Mouse (Mus musculus): ENCODE data around the gene Tssk6. TPM values are rescaled to one million over a fixed set of nuclear protein-coding genes. Genes with fewer than 3 reads are reported as not detected.

The Tssk6 gene
- 0.27 TPM in 1 of 2 replicates, not detected in the other for total RNA-seq (2015)
- total RNA-seq (2017) = 0.16 and 0.26 TPM in 2 replicates

GRCm38 (mm10) chr8:69902163-69903062 is at the start of gene Tssk6, which contains the start of the genes Ndufa13 and Yjefn3:
Gene Tssk6 (plus strand): TSS chr8:69902184.
Gene Ndufa13 (minus strand): TSS chr8:69902558.
Gene Yjefn3 (minus strand): TSS chr8:69902712.
- ATAC-seq (ENCODE audit: poor library complexity, severe bottlenecking) = peak; percentile 14

- no peak for ATAC-seq (ENCODE audit: poor library complexity, severe bottlenecking)
Measured at GRCm38 (mm10) chr8:69853869-69854268, 48.1 kb upstream of the Tssk6 start.

GRCm38 (mm10) chr8:69860807-69861206 is 41.2 kb upstream of the Tssk6 start:
- ATAC-seq (ENCODE audit: poor library complexity, severe bottlenecking) = no peak

GRCm38 (mm10) chr8:69861251-69861650 is 40.7 kb upstream of the Tssk6 start:
- ATAC-seq (ENCODE audit: poor library complexity, severe bottlenecking) = peak; percentile 71

- ATAC-seq (ENCODE audit: poor library complexity, severe bottlenecking) = no peak
Measured at GRCm38 (mm10) chr8:69863387-69864020, 38.5 kb upstream of the Tssk6 start.

- ATAC-seq (ENCODE audit: poor library complexity, severe bottlenecking) = no peak
Measured at GRCm38 (mm10) chr8:69864180-69864579, 37.8 kb upstream of the Tssk6 start.

GRCm38 (mm10) chr8:69867696-69868326 is 34.2 kb upstream of the Tssk6 start:
- no peak for ATAC-seq (ENCODE audit: poor library complexity, severe bottlenecking)

- ATAC-seq (ENCODE audit: poor library complexity, severe bottlenecking) = no peak
Measured at GRCm38 (mm10) chr8:69870003-69870765, 31.8 kb upstream of the Tssk6 start.

GRCm38 (mm10) chr8:69870907-69871306 is 31.1 kb upstream of the Tssk6 start:
- no peak for ATAC-seq (ENCODE audit: poor library complexity, severe bottlenecking)

GRCm38 (mm10) chr8:69874155-69874554 is 27.8 kb upstream of the Tssk6 start:
- ATAC-seq (ENCODE audit: poor library complexity, severe bottlenecking) = peak; percentile 60

- no peak for ATAC-seq (ENCODE audit: poor library complexity, severe bottlenecking)
Measured at GRCm38 (mm10) chr8:69874654-69875053, 27.3 kb upstream of the Tssk6 start.

- no peak for ATAC-seq (ENCODE audit: poor library complexity, severe bottlenecking)
Measured at GRCm38 (mm10) chr8:69876097-69876496, 25.9 kb upstream of the Tssk6 start.

- ATAC-seq (ENCODE audit: poor library complexity, severe bottlenecking) = no peak
Measured at GRCm38 (mm10) chr8:69876967-69877366, 25.0 kb upstream of the Tssk6 start.

- ATAC-seq (ENCODE audit: poor library complexity, severe bottlenecking) = no peak
Measured at GRCm38 (mm10) chr8:69877396-69877795, 24.6 kb upstream of the Tssk6 start.

GRCm38 (mm10) chr8:69877992-69878391 is 24.0 kb upstream of the Tssk6 start:
- no peak for ATAC-seq (ENCODE audit: poor library complexity, severe bottlenecking)

- ATAC-seq (ENCODE audit: poor library complexity, severe bottlenecking) = no peak
Measured at GRCm38 (mm10) chr8:69879678-69880077, 22.3 kb upstream of the Tssk6 start.

GRCm38 (mm10) chr8:69880841-69881240 is 21.1 kb upstream of the Tssk6 start:
- ATAC-seq (ENCODE audit: poor library complexity, severe bottlenecking) = no peak

- ATAC-seq (ENCODE audit: poor library complexity, severe bottlenecking) = no peak
Measured at GRCm38 (mm10) chr8:69881261-69881865, 20.6 kb upstream of the Tssk6 start.

GRCm38 (mm10) chr8:69882021-69882756 is 19.8 kb upstream of the Tssk6 start:
- ATAC-seq (ENCODE audit: poor library complexity, severe bottlenecking) = no peak
